Mouse (Mus musculus): Measurements from ENCODE around the gene Cox18. TPM values are rescaled to one million over a fixed set of nuclear protein-coding genes. Genes with fewer than 3 reads are reported as not detected.
A peak's percentile ranks its signal among the peaks of the same experiment; 100 is the strongest.
"Not testable (repeated sequence)": the region's sequence is repeated elsewhere in the genome, so short reads cannot be mapped to it uniquely, and the experiment has no call there.

Gene Cox18
- polyA plus RNA-seq (2015; fragmentation: Nextera tagmentation; extraction: Ambion mirVana): 29.2 and 31.0 TPM in 2 replicates

GRCm38 (mm10) chr5:90223534-90224381 is at the start of gene Cox18:
Cox18 (minus strand) TSS chr5:90224001.
- Histone ChIP-seq H3K4me1 (peaks cover 7% of the 10 kb centered on the region), H3K4me3 (peak within 1 kb of the TSS; percentile 83), H3K9me3 (replicated peaks) (no peaks in the 10 kb centered on the region), H3K36me3 (ENCODE audit: poor library complexity, severe bottlenecking) (peaks cover 22% of the 10 kb centered on the region), H3K27me3 (no peaks in the 10 kb centered on the region), H3K4me2 (peak within 1 kb of the TSS; percentile 81), H3K27ac (peak within 1 kb of the TSS; percentile 88), H3K9ac (peak within 1 kb of the TSS; percentile 88)
- WGBS: under 1% methylated on average over 62 of the region's 62 CpGs
- peak; percentile 98 for ATAC-seq

DNA sequence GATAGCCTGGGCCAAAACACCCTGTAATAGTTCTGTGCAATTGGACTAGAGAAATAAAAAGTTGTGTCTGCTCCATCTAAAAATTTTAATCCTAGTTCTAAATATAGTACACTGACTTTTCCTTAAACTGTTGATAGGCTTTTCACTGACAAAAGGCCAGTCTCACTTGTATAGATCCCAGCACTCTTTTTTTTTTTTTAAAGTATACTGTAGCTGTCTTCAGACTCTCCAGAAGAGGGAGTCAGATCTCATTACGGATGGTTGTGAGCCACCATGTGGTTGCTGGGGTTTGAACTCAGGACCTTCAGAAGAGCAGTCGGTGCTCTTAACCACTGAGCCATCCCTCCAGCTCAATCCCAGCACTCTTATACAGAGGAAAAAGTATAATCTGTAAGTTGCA is 38.4 kb upstream of the Cox18 start:
- H3K27me3 ChIP-seq; H3K4me2 ChIP-seq; H3K9me3 ChIP-seq (replicated peaks); ATAC-seq; H3K4me3 ChIP-seq; H3K4me1 ChIP-seq; H3K27ac ChIP-seq; H3K9ac ChIP-seq: not testable (repeated sequence)
- H3K36me3 ChIP-seq (ENCODE audit: poor library complexity, severe bottlenecking): peaks cover 78% of the 10 kb centered on the region
- WGBS: 78% methylated on average over 2 of the region's 2 CpGs

DNA sequence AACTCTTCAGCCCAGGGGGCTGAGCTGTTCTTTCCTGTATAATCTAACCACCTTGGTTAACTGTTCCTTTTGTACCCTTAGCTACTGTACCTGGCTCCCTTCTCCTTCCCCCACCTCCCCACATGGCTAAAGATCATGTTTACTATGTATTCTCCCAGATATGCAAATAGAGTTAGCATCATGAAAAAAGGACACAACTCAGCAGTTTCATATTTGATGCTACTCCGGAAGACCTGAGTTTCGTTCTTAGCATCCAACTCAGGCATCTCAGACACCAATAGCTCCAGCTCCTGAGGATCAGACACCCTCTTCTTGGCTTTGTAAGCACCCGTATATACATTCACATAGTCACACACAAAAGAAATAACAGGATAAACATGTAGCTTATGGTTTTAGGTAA is 33.2 kb upstream of the Cox18 start:
- Histone ChIP-seq H3K4me1 (no peaks in the 10 kb centered on the region), H3K4me2 (no peak overlapping the region), H3K9me3 (replicated peaks) (no peaks in the 10 kb centered on the region), H3K36me3 (ENCODE audit: poor library complexity, severe bottlenecking) (peaks cover 92% of the 10 kb centered on the region), H3K9ac (no peak overlapping the region), H3K4me3 (no peak overlapping the region), H3K27ac (no peak overlapping the region), H3K27me3 (no peaks in the 10 kb centered on the region)
- WGBS: 90% methylated on average over 3 of the region's 3 CpGs
- no peak for ATAC-seq

GRCm38 (mm10) chr5:90247503-90247902 is 23.7 kb upstream of the Cox18 start:
- H3K36me3 ChIP-seq (ENCODE audit: poor library complexity, severe bottlenecking): peaks cover 83% of the 10 kb centered on the region
- H3K27me3 ChIP-seq: no peaks in the 10 kb centered on the region
- no peak overlapping the region for H3K27ac ChIP-seq
- no peaks in the 10 kb centered on the region for H3K4me1 ChIP-seq
- H3K4me2 ChIP-seq: no peak overlapping the region
- H3K4me3 ChIP-seq: no peak overlapping the region
- no peaks in the 10 kb centered on the region for H3K9me3 ChIP-seq (replicated peaks)
- no peak overlapping the region for H3K9ac ChIP-seq
- ATAC-seq: no peak

DNA sequence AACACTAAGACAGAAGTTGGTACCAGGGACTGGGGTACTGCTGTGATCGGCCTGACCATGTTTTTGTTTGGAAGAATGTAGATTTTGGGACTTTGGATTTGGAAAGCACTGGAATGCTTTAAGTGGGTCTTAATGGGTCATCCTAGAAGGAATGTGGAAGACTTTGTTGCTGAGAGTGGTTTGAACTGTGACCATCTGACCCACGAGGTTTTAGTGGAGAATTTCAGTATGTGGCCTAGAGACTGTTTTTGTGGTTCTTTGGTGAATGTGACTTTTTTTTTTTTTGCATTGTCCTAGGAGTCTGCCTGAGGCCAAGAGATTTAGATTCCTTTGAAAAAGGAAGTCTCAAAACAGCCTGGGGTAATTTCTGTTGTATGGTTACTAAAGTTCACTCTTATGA is 23.2 kb upstream of the Cox18 start:
- Histone ChIP-seq H3K36me3 (ENCODE audit: poor library complexity, severe bottlenecking) (peaks cover 83% of the 10 kb centered on the region), H3K9me3 (replicated peaks) (no peaks in the 10 kb centered on the region), H3K4me3 (no peak overlapping the region), H3K4me1 (no peaks in the 10 kb centered on the region), H3K4me2 (no peak overlapping the region), H3K27me3 (no peaks in the 10 kb centered on the region), H3K9ac (no peak overlapping the region), H3K27ac (no peak overlapping the region)
- no peak for ATAC-seq
- WGBS: 84% methylated on average over 2 of the region's 2 CpGs

DNA sequence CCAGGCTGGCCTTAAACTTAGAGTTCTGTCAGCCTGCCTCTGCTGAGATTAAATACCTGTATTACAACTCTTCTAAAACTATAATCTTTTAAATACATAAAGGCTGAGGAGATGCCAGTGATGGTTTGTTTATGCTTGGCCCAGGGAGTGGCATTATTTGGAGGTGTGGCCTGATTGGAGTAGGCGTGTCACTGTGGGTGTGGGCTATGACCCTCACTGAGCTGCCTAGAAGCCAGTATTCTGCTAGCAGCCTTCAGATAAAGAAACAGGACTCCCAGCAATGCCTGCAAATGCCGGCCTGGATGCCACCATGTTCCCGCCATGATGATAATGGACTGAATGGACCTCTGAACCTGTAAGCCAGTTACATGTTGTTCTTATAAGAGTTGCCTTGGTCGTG is 22.8 kb upstream of the Cox18 start:
- Histone ChIP-seq H3K4me1 (no peaks in the 10 kb centered on the region), H3K9me3 (replicated peaks) (no peaks in the 10 kb centered on the region), H3K4me3 (no peak overlapping the region), H3K36me3 (ENCODE audit: poor library complexity, severe bottlenecking) (peaks cover 83% of the 10 kb centered on the region), H3K9ac (no peak overlapping the region), H3K27ac (no peak overlapping the region), H3K4me2 (no peak overlapping the region), H3K27me3 (no peaks in the 10 kb centered on the region)
- WGBS: 87% methylated on average over 4 of the region's 4 CpGs
- ATAC-seq: no peak

- Histone ChIP-seq H3K4me1 (no peaks in the 10 kb centered on the region), H3K4me3 (no peak overlapping the region), H3K27ac (no peak overlapping the region), H3K9me3 (replicated peaks) (no peaks in the 10 kb centered on the region), H3K9ac (no peak overlapping the region), H3K27me3 (no peaks in the 10 kb centered on the region), H3K4me2 (no peak overlapping the region), H3K36me3 (ENCODE audit: poor library complexity, severe bottlenecking) (peaks cover 82% of the 10 kb centered on the region)
- no peak for ATAC-seq
- WGBS: 87% methylated on average over 4 of the region's 4 CpGs
These were observed 21.6 kb upstream of the Cox18 start for GRCm38 (mm10) chr5:90245416-90245815.

GRCm38 (mm10) chr5:90235217-90235616 is 11.4 kb upstream of the Cox18 start:
- 94% methylated on average over 8 of the region's 8 CpGs for WGBS

GRCm38 (mm10) chr5:90233305-90233704 is 9.5 kb upstream of the Cox18 start:
- H3K4me2 ChIP-seq: no peak overlapping the region
- H3K9me3 ChIP-seq (replicated peaks): no peaks in the 10 kb centered on the region
- no peak for ATAC-seq
- WGBS: 91% methylated on average over 4 of the region's 4 CpGs
- no peak overlapping the region for H3K4me3 ChIP-seq
- no peak overlapping the region for H3K27ac ChIP-seq
- no peak overlapping the region for H3K9ac ChIP-seq
- no peaks in the 10 kb centered on the region for H3K4me1 ChIP-seq
- no peaks in the 10 kb centered on the region for H3K27me3 ChIP-seq
- peaks cover 80% of the 10 kb centered on the region for H3K36me3 ChIP-seq (ENCODE audit: poor library complexity, severe bottlenecking)

More at GRCm38 (mm10) chr5:90235217-90235616, 11.4 kb upstream of the Cox18 start:
- no peaks in the 10 kb centered on the region for H3K4me1 ChIP-seq
- no peak for ATAC-seq
- no peaks in the 10 kb centered on the region for H3K27me3 ChIP-seq
- H3K9me3 ChIP-seq (replicated peaks): no peaks in the 10 kb centered on the region
- no peak overlapping the region for H3K4me3 ChIP-seq
- H3K27ac ChIP-seq: no peak overlapping the region
- no peak overlapping the region for H3K4me2 ChIP-seq
- H3K36me3 ChIP-seq (ENCODE audit: poor library complexity, severe bottlenecking): peaks cover 80% of the 10 kb centered on the region
- no peak overlapping the region for H3K9ac ChIP-seq

- 92% methylated on average over 2 of the region's 2 CpGs for WGBS
- H3K4me1 ChIP-seq: no peaks in the 10 kb centered on the region
- no peak overlapping the region for H3K27ac ChIP-seq
- H3K36me3 ChIP-seq (ENCODE audit: poor library complexity, severe bottlenecking): peaks cover 63% of the 10 kb centered on the region
- no peak for ATAC-seq
- no peaks in the 10 kb centered on the region for H3K9me3 ChIP-seq (replicated peaks)
- H3K27me3 ChIP-seq: no peaks in the 10 kb centered on the region
- no peak overlapping the region for H3K9ac ChIP-seq
- no peak overlapping the region for H3K4me2 ChIP-seq
- no peak overlapping the region for H3K4me3 ChIP-seq
These were observed 6.0 kb upstream of the Cox18 start for GRCm38 (mm10) chr5:90229760-90230159.

DNA sequence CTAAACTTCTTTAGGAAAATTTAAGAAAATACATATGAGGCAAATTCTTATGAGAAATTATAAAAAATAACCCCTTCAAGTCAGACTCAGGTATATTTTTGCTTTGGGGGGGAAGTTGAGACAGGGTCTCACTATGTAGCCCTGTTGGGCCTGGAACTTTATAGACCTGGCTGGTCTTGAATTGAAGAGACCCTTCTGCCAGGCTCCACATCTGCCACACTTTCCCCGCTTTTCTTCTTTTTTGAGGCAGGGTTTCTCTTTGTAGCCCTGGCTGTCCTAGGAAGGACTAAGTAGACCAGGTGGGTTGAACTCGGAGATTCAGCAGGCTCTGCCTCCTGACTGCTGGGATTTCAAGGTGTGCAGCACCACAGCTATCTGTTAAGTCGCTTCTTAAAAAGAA is 2.9 kb upstream of the Cox18 start:
- Histone ChIP-seq H3K27ac (no peak overlapping the region), H3K4me2 (no peak overlapping the region), H3K27me3 (no peaks in the 10 kb centered on the region), H3K9me3 (replicated peaks) (no peaks in the 10 kb centered on the region), H3K36me3 (ENCODE audit: poor library complexity, severe bottlenecking) (peaks cover 45% of the 10 kb centered on the region), H3K4me1 (peaks cover 7% of the 10 kb centered on the region), H3K9ac (no peak overlapping the region), H3K4me3 (no peak overlapping the region)
- no peak for ATAC-seq
- 96% methylated on average over 3 of the region's 3 CpGs for WGBS

GRCm38 (mm10) chr5:90224730-90225129 is 929 bp upstream of the Cox18 start:
- H3K4me2 ChIP-seq: no peak overlapping the region
- H3K4me1 ChIP-seq: peaks cover 7% of the 10 kb centered on the region
- no peaks in the 10 kb centered on the region for H3K9me3 ChIP-seq (replicated peaks)
- ATAC-seq: no peak
- H3K27ac ChIP-seq: no peak overlapping the region
- H3K9ac ChIP-seq: no peak overlapping the region
- peaks cover 29% of the 10 kb centered on the region for H3K36me3 ChIP-seq (ENCODE audit: poor library complexity, severe bottlenecking)
- H3K27me3 ChIP-seq: no peaks in the 10 kb centered on the region
- WGBS: 89% methylated on average over 5 of the region's 5 CpGs
- no peak overlapping the region for H3K4me3 ChIP-seq

DNA sequence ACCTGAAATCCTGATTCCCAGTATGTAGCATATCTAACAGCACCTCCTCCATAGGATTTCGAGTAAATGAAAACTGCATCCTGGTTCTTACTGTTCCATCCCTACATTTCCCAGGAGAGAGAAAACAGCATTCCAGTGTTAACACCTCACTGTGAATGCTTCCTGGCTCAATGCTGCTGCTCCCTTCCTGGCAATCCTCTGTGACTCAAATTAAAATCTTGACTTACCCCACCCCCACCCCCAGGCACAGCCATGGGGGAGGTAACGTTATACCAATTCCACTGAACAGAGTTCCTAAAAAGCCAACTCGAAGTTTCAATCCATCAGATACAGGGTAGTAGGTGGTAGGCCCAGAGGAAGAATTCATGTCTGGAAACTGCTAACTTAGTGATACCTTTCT is 864 bp downstream of the Cox18 start:
- H3K27me3 ChIP-seq: no peaks in the 10 kb centered on the region
- no peak for ATAC-seq
- H3K4me2 ChIP-seq: peak overlapping the region; percentile 81
- peak overlapping the region; percentile 83 for H3K4me3 ChIP-seq
- peak overlapping the region; percentile 88 for H3K9ac ChIP-seq
- no peak overlapping the region; the same call in 1 of the 2 replicates for H3K27ac ChIP-seq
- H3K9me3 ChIP-seq (replicated peaks): no peaks in the 10 kb centered on the region
- peaks cover 7% of the 10 kb centered on the region for H3K4me1 ChIP-seq
- WGBS: 33% methylated on average over 3 of the region's 3 CpGs
- peaks cover 24% of the 10 kb centered on the region for H3K36me3 ChIP-seq (ENCODE audit: poor library complexity, severe bottlenecking)

Data from forebrain, embryonic 13.5 days (tissue).